Mouse (Mus musculus) gastrocnemius, postnatal 36 days (tissue): Measurements from ENCODE around the gene Coro7. TPM values are rescaled to one million over a fixed set of nuclear protein-coding genes. Genes with fewer than 3 reads are reported as not detected.

Experiments used
- DNase-seq, 2 experiments: peaks; one replicate each; pipeline ENCODE4 v3.0.0; 2022
- intact Hi-C: fragments of 180-260 bp; cut with DNase I; formaldehyde crosslinking; loops from one replicate; pipeline ENCODE4 v1.15.1; 2025
- total RNA-seq, 2 experiments: library from RNA; stranded (reverse); gene quantifications; 2 replicates each; pipeline ENCODE4 v1.2.3; 2021

Gene Coro7
- total RNA-seq, 2 experiments from 2014 or later: 13.1 to 15.2 TPM

- intact Hi-C loops: no loop called here
- DNase-seq: no peak
These were observed 78.8 kb downstream of the Coro7 start for GRCm38 (mm10) chr16:4600701-4601310.

GRCm38 (mm10) chr16:4599616-4600015 is 80.0 kb downstream of the Coro7 start:
- intact Hi-C loops: no loop called here
- no peak for DNase-seq

DNA sequence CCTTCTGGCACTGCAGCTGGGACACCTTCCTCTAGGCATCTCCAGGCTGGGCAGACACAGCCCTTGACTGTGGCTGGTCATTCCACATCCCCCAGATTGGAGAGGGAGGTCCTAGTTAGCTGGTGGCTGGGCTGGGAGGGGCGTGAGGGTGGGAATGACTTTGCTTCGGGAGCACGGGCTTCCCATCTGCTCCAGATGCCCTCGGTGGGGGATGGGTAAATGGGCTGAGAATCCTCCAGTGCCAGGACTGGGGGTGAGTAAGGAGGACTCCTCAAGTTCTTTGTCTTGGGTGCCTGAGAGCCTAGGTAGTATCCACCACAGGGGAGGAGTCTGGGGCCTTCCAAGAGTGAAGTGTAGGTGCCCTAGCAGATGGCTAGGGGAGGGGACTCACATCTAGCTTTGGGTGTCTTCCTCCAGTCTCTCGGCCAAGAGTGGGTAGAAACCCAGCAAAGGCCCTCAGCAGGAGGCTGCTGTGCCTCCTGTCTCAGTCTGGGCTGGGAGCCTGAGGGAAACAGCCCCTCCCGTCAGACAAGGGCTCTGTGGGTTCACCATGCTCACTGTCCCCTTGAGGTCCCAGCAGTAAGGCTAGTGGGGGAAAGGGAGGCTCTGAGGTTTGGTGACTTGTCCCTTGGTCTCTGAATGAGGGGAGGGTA is 80.6 kb downstream of the Coro7 start:
- intact Hi-C loops: no loop called here
- DNase-seq: no peak

GRCm38 (mm10) chr16:4598041-4598440 is 81.5 kb downstream of the Coro7 start:
- DNase-seq: no peak
- intact Hi-C loops: no loop called here

- DNase-seq: no peak
- intact Hi-C loops: no loop called here
These were observed 82.3 kb downstream of the Coro7 start for GRCm38 (mm10) chr16:4597296-4597695.

GRCm38 (mm10) chr16:4596836-4597235 is 82.7 kb downstream of the Coro7 start:
- DNase-seq: no peak
- intact Hi-C loops: no loop called here

DNA sequence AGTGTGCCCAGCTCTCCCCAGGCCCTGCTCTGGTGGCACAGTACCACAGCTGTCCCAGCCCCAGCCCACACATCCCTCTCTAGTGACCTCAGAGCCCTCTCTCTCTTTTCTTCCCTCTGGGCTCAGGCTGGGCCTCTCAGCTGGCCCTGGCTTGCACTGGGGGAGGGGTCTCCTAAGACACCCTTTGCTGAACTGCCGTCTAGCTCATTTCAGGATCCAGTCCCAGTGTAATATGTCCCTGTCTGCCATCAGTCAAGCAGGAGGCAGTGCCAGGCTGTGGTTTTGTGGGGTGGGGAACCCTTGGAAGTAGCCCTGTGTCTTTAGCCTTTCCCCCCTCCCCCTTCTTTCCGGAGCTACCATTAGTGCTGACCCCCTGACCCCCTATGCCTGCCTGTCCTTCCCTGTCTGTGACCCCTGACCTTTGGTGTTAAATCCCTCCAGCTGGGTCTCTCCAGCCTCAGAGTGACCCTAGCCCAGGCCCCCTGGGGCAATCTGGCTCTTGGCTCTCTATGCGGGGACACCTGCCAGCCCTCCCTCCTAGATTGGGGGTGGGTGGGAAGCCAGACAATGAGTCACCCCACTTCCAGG is 83.3 kb downstream of the Coro7 start:
- no peak for DNase-seq
- intact Hi-C loops: no loop called here

DNA sequence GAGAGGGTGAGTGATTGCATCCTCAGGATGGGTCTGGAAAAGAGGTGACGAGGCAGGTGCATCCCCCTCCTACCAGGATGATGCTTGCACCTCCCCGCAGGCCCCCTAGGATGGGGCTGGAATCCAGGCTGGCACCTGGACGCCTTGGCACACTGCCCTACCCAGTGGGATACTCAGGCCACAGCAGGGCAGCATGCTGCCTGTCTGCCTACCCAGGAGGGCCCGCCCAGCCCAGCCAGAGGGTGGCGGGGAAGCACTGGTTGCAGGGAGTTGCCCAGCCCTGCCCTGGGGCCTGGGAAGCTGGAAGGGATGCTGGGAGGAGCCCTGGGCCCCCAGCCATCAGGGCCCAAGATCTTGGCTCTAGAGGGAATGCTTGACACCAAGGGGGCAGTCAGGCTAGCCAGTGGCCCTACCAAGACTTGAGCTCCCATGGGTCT is 84.0 kb downstream of the Coro7 start:
- peak in 1 of 2 experiments; percentile 49 for DNase-seq
- intact Hi-C loops: no loop called here

- intact Hi-C loops: no loop called here
- DNase-seq: no peak
These were observed 84.6 kb downstream of the Coro7 start for GRCm38 (mm10) chr16:4594814-4595526.

- peak; percentile 61 for DNase-seq
These were observed 85.4 kb downstream of the Coro7 start, which contains the start of gene Glis2 for GRCm38 (mm10) chr16:4593971-4594813. Gene Glis2 (plus strand): TSS chr16:4594713.

DNA sequence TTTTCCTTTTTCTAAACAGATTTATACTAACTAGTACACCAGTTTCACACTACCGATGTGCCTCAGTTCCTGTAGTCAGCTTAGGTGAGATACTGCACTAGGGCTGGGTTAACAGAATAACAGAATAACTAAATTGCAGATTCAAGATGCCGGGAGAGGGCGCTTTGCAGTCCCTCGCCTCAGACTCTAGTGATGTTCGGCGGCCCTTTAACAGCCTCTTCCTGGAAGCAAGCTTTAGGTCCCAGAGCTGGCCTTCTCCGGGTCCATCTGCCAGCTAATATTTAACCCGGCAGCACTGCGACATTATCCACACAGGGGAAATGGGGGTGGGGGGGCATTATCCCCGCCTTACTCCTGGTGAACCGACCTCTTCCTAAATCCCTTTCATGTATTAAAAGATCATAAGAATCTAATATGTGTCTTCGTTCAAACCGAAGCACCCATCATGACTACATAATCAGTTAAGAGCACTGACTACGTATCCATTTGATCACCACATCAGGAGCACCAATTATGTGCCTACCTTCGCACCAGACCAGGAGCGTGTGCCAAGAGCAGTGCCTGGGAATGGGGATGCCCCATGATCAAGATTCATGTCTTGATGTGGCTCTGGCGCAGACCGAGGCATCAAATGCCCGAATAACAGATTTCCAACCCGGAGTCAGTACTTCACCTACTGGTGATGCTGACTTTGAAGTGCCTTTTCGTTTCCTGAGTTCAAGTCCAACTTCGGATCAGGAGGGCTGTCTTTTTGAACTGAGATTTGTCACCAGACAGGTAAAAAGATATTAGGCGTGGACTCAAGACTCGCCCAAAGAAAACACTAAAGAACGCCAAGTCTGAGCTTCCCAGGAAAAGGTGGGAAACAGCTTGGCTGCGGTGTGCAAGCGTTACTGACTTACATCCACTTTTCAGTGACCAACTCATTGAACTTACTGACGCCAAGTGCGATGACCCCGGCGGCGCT is 86.4 kb downstream of the Coro7 start:
- DNase-seq: peak in 1 of 2 experiments; percentile 46
- intact Hi-C loops: no loop called here

More at GRCm38 (mm10) chr16:4593971-4594813, 85.4 kb downstream of the Coro7 start, which contains the start of gene Glis2:
- intact Hi-C loops: no loop called here

DNA sequence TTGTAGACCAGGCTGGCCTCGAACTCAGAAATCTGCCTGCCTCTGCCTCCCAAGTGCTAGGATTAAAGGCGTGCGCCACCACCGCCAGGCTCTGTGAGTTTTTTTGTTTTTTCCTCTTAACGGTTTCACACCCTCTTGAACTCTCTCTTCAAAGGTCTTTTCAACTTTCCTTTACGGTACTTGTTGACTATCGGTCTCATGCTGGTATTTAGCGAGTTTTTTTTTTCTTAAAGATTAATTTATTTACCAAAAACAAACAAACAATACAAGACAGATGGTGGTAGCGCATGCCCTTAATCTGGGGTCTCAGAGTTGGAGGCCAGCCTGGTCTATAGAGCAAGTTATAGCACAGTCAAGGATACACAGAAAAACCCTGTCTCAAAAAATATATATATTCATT is 89.3 kb downstream of the Coro7 start:
- intact Hi-C loops: no loop called here
- no peak for DNase-seq

DNA sequence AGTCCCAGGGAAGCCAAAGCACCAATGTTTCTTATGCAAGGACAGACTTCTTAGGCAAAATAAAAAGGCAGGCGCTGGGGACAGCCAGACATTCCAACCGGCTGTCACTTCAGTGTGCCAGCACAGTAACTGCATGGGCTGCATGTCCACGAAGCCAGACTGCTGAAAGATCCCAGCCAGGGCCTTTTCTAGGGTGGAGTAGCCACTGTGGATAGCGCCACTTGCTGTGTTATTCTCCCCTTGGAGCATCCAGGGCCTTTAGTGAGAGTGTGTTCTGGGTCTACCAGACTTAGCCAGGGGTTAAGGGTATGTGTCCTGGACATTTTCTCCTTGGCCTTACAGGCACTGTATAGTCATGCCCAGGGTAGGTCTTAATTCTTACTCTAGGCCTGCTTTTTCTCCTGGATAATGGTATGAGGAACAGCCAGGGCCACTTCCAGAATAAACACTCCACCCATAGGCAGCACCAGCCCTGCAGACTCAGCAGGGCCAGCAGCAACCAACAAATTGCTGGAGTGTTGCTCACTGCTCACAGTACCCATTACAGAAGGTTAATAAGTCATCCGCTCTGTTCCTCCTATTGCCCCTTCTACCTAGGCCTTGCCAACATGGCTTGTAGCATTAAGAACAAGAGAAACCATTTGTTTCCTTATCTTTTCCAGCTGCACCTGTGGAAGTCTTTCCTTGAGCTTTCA is 91.9 kb downstream of the Coro7 start:
- no peak for DNase-seq
- intact Hi-C loops: no loop called here

DNA sequence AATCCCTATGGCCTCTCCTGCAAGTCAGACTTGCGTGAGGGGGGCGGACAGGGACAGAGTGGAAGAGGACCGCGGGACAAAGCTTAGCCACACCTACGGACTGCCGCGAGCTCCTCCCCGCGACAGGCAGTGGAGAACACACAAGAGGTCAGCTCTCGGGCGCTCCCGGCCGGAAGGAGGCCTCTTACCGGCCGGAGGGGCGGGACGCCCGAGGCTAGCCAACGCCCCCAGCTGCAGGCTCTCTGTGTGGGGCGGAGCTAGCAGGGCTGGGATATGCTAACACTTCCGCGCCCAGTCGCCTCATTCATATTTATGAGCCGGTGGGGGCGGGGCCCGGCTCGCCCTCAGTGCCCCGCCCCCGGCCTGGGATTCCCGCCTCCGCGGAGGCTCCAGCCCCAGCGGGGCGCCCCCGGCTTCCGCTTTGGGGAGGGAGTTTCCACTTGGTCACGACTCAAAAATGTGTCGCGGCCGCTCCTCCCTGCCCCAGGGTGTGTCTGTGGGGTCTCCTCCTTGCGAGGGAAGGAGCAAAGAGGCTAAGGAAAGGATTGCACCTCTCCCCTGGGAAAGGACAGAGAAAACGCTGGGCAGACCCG is 93.0 kb downstream of the Coro7 start:
- intact Hi-C loops: no loop called here
- peak; percentile 96 for DNase-seq

DNA sequence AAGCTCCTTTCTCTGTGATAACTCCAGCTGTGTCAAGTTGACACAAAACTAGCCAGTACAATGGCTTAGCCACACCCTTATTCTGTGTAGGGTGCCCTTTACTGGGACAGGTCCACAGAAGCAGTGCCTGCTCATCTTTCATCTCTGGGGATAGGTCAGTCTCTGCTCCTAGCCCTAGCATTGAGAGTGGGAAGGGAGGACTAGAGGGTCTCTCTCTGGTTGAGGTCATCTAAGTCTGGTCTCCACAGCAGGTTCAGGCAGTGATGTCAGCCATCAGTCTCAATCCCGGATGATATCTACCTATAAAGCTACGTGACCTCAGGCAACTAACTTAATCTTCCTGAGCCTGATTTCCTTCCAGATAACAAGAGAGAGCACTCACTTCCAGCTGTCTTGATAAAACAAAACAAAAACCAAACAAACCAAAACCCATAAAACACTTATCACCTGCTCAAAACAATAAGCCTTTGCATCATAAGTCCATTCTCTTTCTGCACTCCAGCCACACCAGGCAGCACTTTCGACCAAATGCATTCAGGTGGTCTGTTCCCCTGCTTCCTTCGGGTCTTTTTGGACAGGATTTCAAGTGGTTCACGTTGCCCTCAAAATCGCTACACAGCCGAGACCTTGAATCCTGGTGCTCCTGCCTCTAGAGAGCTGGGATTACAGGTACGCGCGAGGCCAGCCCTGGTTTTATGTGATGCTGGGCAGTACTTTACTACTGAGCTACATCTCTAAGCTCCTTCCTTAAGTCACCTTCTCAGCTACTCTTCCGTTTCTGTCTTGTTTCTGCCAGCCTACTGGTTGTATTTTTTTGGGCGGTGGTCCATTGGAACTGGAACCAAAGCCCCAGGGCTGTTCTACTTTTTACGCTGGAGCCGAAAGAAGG is 93.7 kb downstream of the Coro7 start:
- intact Hi-C loops: no loop called here
- DNase-seq: no peak

DNA sequence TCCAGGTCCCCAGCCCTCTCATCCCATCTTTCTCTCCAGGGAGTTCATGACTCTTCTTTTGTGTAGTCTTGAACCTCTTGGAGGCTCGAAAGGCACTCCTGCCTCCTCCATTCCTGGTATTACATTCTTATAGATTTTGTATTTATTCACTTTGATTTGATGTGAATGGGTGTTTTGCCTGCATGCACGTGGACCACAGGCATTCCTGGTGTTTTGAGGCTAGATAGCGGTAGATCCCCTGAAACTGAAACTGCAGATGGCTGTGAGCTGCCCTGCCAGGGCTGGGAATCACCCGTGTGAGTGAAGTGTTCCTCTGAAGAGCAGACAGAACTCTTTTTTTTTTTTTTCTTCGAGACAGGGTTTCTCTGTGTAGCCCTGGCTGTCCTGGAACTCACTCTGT is 95.1 kb downstream of the Coro7 start:
- intact Hi-C loops: no loop called here
- no peak for DNase-seq

DNA sequence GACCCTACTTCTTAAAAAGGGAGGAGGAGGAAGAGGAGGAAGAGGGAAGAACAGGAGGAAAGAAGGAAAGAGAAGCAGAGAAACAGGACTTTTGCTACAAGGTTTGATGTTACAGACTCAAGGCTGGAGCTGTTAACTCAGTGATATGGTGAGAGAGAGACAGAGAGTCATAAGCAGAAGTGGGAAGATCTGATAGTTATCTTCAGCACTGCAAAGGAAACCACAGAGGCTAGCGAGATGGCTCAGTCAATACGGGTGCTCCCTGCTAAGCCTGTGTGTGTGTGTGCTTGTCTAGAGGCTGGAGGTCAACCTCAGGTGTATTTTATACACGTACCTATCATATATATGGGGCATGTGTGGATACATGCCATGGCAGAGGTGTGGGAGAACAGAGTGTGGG is 95.8 kb downstream of the Coro7 start:
- intact Hi-C loops: no loop called here
- no peak for DNase-seq
